Mouse (Mus musculus): Measurements from ENCODE around the gene Ppm1e. TPM values are rescaled to one million over a fixed set of nuclear protein-coding genes. Genes with fewer than 3 reads are reported as not detected.

Gene Ppm1e
- polyA plus RNA-seq, 1 experiment, result 0.30 TPM

- peaks cover 9% of the 10 kb centered on the region for H3K4me1 ChIP-seq (ENCODE audit: control insufficient read depth)
- no peaks in the 10 kb centered on the region for H3K36me3 ChIP-seq (ENCODE audit: control insufficient read depth)
- TF ChIP-seq GATA1 (IDR thresholded peaks at IDR 0.05; ENCODE audit: low read length) (no peak), TAL1 (IDR thresholded peaks at IDR 0.05; ENCODE audit: low read length) (no peak)
- no peak overlapping the region for H3K4me3 ChIP-seq (replicated peaks)
- H3K9me3 ChIP-seq (ENCODE audit: control insufficient read depth, low read length), result no peaks in the 10 kb centered on the region
- H3K27me3 ChIP-seq (ENCODE audit: control insufficient read depth), result no peaks in the 10 kb centered on the region
Observed at GRCm38 (mm10) chr11:87281907-87282475, 76.8 kb downstream of the Ppm1e start.

DNA sequence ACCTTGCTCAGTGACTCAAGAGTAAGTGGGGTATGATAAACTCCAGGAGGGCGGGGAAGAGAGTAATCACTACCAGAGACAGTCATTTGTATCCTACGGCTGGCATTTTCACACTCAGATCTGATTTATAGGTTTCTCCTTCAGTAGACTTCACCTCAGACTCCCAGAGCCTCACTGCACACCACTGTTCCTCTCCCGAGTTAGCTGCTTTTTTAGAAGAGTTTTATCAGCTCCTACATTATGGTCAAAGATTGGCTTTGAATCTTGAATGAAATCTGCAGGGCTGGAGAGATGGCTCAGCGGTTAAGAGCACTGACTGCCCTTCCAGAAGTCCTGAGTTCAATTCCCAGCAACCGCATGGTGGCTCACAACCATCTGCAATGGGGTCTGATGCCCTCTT lies 79.4 kb downstream of the Ppm1e start:
- no peak overlapping the region for H3K4me3 ChIP-seq (replicated peaks)
- no peak for TF ChIP-seq GATA1 (IDR thresholded peaks at IDR 0.05; ENCODE audit: low read length)
- TF ChIP-seq TAL1 (IDR thresholded peaks at IDR 0.05; ENCODE audit: low read length), result no peak

GRCm38 (mm10) chr11:87278807-87279206 lies 80.0 kb downstream of the Ppm1e start:
- H3K4me3 ChIP-seq (replicated peaks), result no peak overlapping the region
- TF ChIP-seq GATA1 (IDR thresholded peaks at IDR 0.05; ENCODE audit: low read length), result no peak
- TF ChIP-seq TAL1 (IDR thresholded peaks at IDR 0.05; ENCODE audit: low read length), result no peak
- no peaks in the 10 kb centered on the region for H3K36me3 ChIP-seq (ENCODE audit: control insufficient read depth)
- H3K4me1 ChIP-seq (ENCODE audit: control insufficient read depth), result peaks cover 26% of the 10 kb centered on the region
- no peaks in the 10 kb centered on the region for H3K9me3 ChIP-seq (ENCODE audit: control insufficient read depth, low read length)
- no peaks in the 10 kb centered on the region for H3K27me3 ChIP-seq (ENCODE audit: control insufficient read depth)

More for the DNA sequence above, 79.4 kb downstream of the Ppm1e start:
- no peaks in the 10 kb centered on the region for H3K27me3 ChIP-seq (ENCODE audit: control insufficient read depth)
- H3K36me3 ChIP-seq (ENCODE audit: control insufficient read depth), result no peaks in the 10 kb centered on the region
- no peaks in the 10 kb centered on the region for H3K9me3 ChIP-seq (ENCODE audit: control insufficient read depth, low read length)
- peaks cover 26% of the 10 kb centered on the region for H3K4me1 ChIP-seq (ENCODE audit: control insufficient read depth)

DNA sequence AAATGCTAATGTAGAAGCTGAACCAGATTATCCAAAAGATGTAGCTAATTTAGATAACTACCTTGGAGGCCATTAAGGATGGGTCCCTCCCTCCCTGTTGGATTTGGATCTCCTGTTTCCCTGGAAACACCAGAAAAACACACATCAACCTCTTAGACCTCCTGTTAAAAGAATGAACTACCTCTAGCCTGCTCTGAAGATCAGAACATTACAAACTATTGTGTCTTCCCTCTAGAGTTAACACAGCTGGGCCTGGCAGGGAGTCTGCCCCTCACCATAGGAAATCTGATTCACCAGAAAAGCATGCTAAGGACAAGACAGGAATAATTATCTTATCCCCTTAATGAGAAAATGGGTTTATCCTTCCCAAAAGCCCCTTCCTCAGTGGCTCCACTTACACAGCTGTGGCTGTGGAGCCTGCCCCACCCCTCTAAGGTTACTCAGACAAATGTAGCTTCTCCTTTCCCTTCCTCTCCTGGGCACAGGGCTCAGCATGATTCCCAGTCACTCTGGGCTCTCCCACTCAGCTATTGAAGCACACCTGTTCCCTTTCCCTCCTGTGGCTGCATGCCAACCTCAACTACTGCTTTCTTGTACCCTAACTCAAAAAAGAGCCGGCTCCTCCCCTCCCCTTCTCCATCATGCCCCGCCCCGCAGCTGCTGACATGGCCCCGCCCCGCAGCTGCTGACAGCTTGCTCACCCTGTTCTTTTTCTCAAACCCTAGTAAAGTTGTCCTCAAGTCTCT lies 82.4 kb downstream of the Ppm1e start:
- no peak overlapping the region for H3K4me3 ChIP-seq (replicated peaks)
- H3K27me3 ChIP-seq (ENCODE audit: control insufficient read depth), result no peaks in the 10 kb centered on the region
- H3K4me1 ChIP-seq (ENCODE audit: control insufficient read depth), result peaks cover 18% of the 10 kb centered on the region
- no peak for TF ChIP-seq TAL1 (IDR thresholded peaks at IDR 0.05; ENCODE audit: low read length)
- no peak for TF ChIP-seq GATA1 (IDR thresholded peaks at IDR 0.05; ENCODE audit: low read length)
- H3K9me3 ChIP-seq (ENCODE audit: control insufficient read depth, low read length), result peaks cover 2% of the 10 kb centered on the region; the same call in 1 of the 2 replicates
- H3K36me3 ChIP-seq (ENCODE audit: control insufficient read depth), result no peaks in the 10 kb centered on the region

GRCm38 (mm10) chr11:87275420-87276048 lies 83.3 kb downstream of the Ppm1e start:
- Histone ChIP-seq H3K4me1 (ENCODE audit: control insufficient read depth) (peaks cover 18% of the 10 kb centered on the region), H3K9me3 (ENCODE audit: control insufficient read depth, low read length) (peaks cover 2% of the 10 kb centered on the region; the same call in 1 of the 2 replicates), H3K4me3 (replicated peaks) (no peak overlapping the region), H3K36me3 (ENCODE audit: control insufficient read depth) (no peaks in the 10 kb centered on the region), H3K27me3 (ENCODE audit: control insufficient read depth) (no peaks in the 10 kb centered on the region)
- TF ChIP-seq TAL1 (IDR thresholded peaks at IDR 0.05; ENCODE audit: low read length) (no peak), GATA1 (IDR thresholded peaks at IDR 0.05; ENCODE audit: low read length) (no peak)

DNA sequence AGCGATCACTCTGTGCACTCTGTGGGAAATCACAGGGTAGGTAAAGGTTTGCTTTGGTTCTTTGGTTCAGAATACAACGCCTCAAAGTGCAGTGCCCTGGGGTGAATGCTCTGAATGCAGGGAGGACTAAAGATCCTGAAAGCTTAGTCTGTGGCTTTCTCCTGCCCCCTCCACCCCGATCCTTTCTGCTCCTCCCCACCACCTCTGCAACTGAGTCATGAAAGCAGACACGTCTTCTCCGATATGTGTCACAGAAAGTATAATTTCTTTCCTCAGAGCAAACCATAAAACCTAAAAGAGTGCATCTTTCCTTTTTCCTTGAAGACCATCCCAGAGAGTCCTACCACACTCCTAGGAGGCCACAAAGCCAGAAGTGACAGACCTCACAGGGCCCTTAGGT lies 86.1 kb downstream of the Ppm1e start:
- H3K36me3 ChIP-seq (ENCODE audit: control insufficient read depth), result no peaks in the 10 kb centered on the region
- TF ChIP-seq GATA1 (IDR thresholded peaks at IDR 0.05; ENCODE audit: low read length), result no peak
- TF ChIP-seq TAL1 (IDR thresholded peaks at IDR 0.05; ENCODE audit: low read length), result no peak
- no peak overlapping the region for H3K4me3 ChIP-seq (replicated peaks)
- no peaks in the 10 kb centered on the region for H3K27me3 ChIP-seq (ENCODE audit: control insufficient read depth)
- peaks cover 2% of the 10 kb centered on the region; the same call in 1 of the 2 replicates for H3K9me3 ChIP-seq (ENCODE audit: control insufficient read depth, low read length)
- peaks cover 18% of the 10 kb centered on the region for H3K4me1 ChIP-seq (ENCODE audit: control insufficient read depth)

- Histone ChIP-seq H3K27me3 (ENCODE audit: control insufficient read depth) (no peaks in the 10 kb centered on the region), H3K36me3 (ENCODE audit: control insufficient read depth) (no peaks in the 10 kb centered on the region), H3K4me1 (ENCODE audit: control insufficient read depth) (peaks cover 12% of the 10 kb centered on the region), H3K9me3 (ENCODE audit: control insufficient read depth, low read length) (peaks cover 2% of the 10 kb centered on the region; the same call in 1 of the 2 replicates), H3K4me3 (replicated peaks) (no peak overlapping the region)
- TF ChIP-seq TAL1 (IDR thresholded peaks at IDR 0.05; ENCODE audit: low read length) (no peak), GATA1 (IDR thresholded peaks at IDR 0.05; ENCODE audit: low read length) (no peak)
Observed at GRCm38 (mm10) chr11:87271479-87271878, 87.3 kb downstream of the Ppm1e start.

GRCm38 (mm10) chr11:87270958-87271357 lies 87.9 kb downstream of the Ppm1e start:
- Histone ChIP-seq H3K4me1 (ENCODE audit: control insufficient read depth) (peaks cover 7% of the 10 kb centered on the region), H3K36me3 (ENCODE audit: control insufficient read depth) (no peaks in the 10 kb centered on the region), H3K9me3 (ENCODE audit: control insufficient read depth, low read length) (peaks cover 2% of the 10 kb centered on the region; the same call in 1 of the 2 replicates), H3K27me3 (ENCODE audit: control insufficient read depth) (no peaks in the 10 kb centered on the region), H3K4me3 (replicated peaks) (no peak overlapping the region)
- TF ChIP-seq TAL1 (IDR thresholded peaks at IDR 0.05; ENCODE audit: low read length) (no peak), GATA1 (IDR thresholded peaks at IDR 0.05; ENCODE audit: low read length) (no peak)

- Histone ChIP-seq H3K36me3 (ENCODE audit: control insufficient read depth) (no peaks in the 10 kb centered on the region), H3K4me3 (replicated peaks) (no peak overlapping the region), H3K4me1 (ENCODE audit: control insufficient read depth) (peaks cover 2% of the 10 kb centered on the region), H3K9me3 (ENCODE audit: control insufficient read depth, low read length) (peaks cover 2% of the 10 kb centered on the region; the same call in 1 of the 2 replicates), H3K27me3 (ENCODE audit: control insufficient read depth) (no peaks in the 10 kb centered on the region)
- TF ChIP-seq TAL1 (IDR thresholded peaks at IDR 0.05; ENCODE audit: low read length) (no peak), GATA1 (IDR thresholded peaks at IDR 0.05; ENCODE audit: low read length) (no peak)
Observed at GRCm38 (mm10) chr11:87270446-87270845, 88.4 kb downstream of the Ppm1e start.

Measured in erythroblast, embryonic 14.5 days (primary cell).